Mouse (Mus musculus) hindlimb bud, embryonic 11.5 days (tissue): ENCODE measurements at regions not wholly inside any gene's neighbourhood (a gene's known extent, or its start where the extent isn't known, plus 50 kb on each side); places are given as distances from the start of the nearest gene placed in this dataset.

ENCODE experiments used
- DNase-seq: peaks from one replicate; pipeline ENCODE4 v3.0.0-alpha.2; 2012; ENCODE audit warnings: low read depth, low spot score; ENCODE audit errors: extremely low spot score

GRCm38 (mm10) chr10:125467503-125467902 lies 78.2 kb upstream of the Slc16a7 start:
- no peak for DNase-seq

GRCm38 (mm10) chr10:125488350-125488749 lies 99.1 kb upstream of the Slc16a7 start:
- no peak for DNase-seq

- no peak for DNase-seq
These were observed 101.1 kb upstream of the Slc16a7 start for GRCm38 (mm10) chr10:125490395-125490794.

- DNase-seq = no peak
These were observed 105.2 kb upstream of the Slc16a7 start for GRCm38 (mm10) chr10:125494489-125494888.

GRCm38 (mm10) chr10:125498347-125498746 lies 109.1 kb upstream of the Slc16a7 start:
- no peak for DNase-seq

GRCm38 (mm10) chr10:125500338-125500737 lies 111.1 kb upstream of the Slc16a7 start:
- DNase-seq = no peak

- DNase-seq = no peak
These were observed 125.8 kb upstream of the Slc16a7 start for GRCm38 (mm10) chr10:125515026-125515425.

- DNase-seq = no peak
These were observed 141.6 kb upstream of the Slc16a7 start for GRCm38 (mm10) chr10:125530876-125531275.

GRCm38 (mm10) chr10:125538316-125538715 lies 149.1 kb upstream of the Slc16a7 start:
- DNase-seq = peak; percentile 30

GRCm38 (mm10) chr10:125586489-125587147 lies 197.4 kb upstream of the Slc16a7 start:
- DNase-seq = no peak

- no peak for DNase-seq
These were observed 203.7 kb upstream of the Slc16a7 start for GRCm38 (mm10) chr10:125593006-125593405.

GRCm38 (mm10) chr10:125607787-125608617 lies 218.7 kb upstream of the Slc16a7 start:
- no peak for DNase-seq

- DNase-seq = no peak
These were observed 221.1 kb upstream of the Slc16a7 start for GRCm38 (mm10) chr10:125610353-125610752.

- no peak for DNase-seq
These were observed 223.5 kb upstream of the Slc16a7 start for GRCm38 (mm10) chr10:125612773-125613172.

- DNase-seq = no peak
These were observed 232.1 kb upstream of the Slc16a7 start for GRCm38 (mm10) chr10:125621376-125621775.

- DNase-seq = no peak
These were observed 234.6 kb upstream of the Slc16a7 start for GRCm38 (mm10) chr10:125623836-125624235.

GRCm38 (mm10) chr10:125667906-125668305 lies 278.6 kb upstream of the Slc16a7 start:
- DNase-seq = no peak

- DNase-seq = peak; percentile 24
These were observed 284.4 kb upstream of the Slc16a7 start for GRCm38 (mm10) chr10:125673637-125674036.

- no peak for DNase-seq
These were observed 286.3 kb upstream of the Lrig3 start for GRCm38 (mm10) chr10:125679644-125680043.

GRCm38 (mm10) chr10:125685130-125685529 lies 280.8 kb upstream of the Lrig3 start:
- no peak for DNase-seq

GRCm38 (mm10) chr10:125693505-125693904 lies 272.5 kb upstream of the Lrig3 start:
- no peak for DNase-seq

GRCm38 (mm10) chr10:125696159-125696558 lies 269.8 kb upstream of the Lrig3 start:
- no peak for DNase-seq
